Mouse (Mus musculus) intestine, embryonic 15.5 days (tissue): Measurements from ENCODE around the gene 4930402H24Rik. TPM values are rescaled to one million over a fixed set of nuclear protein-coding genes. Genes with fewer than 3 reads are reported as not detected.
"Not testable (repeated sequence)": the region's sequence is repeated elsewhere in the genome, so short reads cannot be mapped to it uniquely, and the experiment has no call there.

Experiments
- ATAC-seq: fragments of 200-750 bp; cut with Nextera tagmentation; 2 replicates; pipeline ENCODE4 v1.8.0; 2017; ENCODE audit warnings: moderate TSS enrichment, moderate library complexity
- H3K27ac ChIP-seq: fragments of 300-500 bp; sonication (generic); 2 replicates; pipeline ENCODE4 v1.5.1; 2015; ENCODE audit warnings: mild to moderate bottlenecking, inconsistent platforms
- H3K27me3 ChIP-seq: fragments of 300-500 bp; sonication (generic); replicated peaks from 2 replicates; pipeline ENCODE4 v1.6.1; 2015; ENCODE audit warnings: inconsistent platforms
- H3K36me3 ChIP-seq: fragments of 300-500 bp; sonication (generic); 2 replicates; pipeline ENCODE4 v1.6.1; 2015; ENCODE audit warnings: inconsistent platforms
- H3K4me1 ChIP-seq: fragments of 300-500 bp; sonication (generic); replicated peaks from 2 replicates; pipeline ENCODE4 v1.6.1; 2015; ENCODE audit warnings: inconsistent platforms
- H3K4me2 ChIP-seq: fragments of 300-500 bp; sonication (generic); replicated peaks from 2 replicates; pipeline ENCODE4 v1.6.1; 2015; ENCODE audit warnings: mild to moderate bottlenecking, inconsistent platforms
- H3K4me3 ChIP-seq: fragments of 300-500 bp; sonication (generic); replicated peaks from 2 replicates; pipeline ENCODE4 v1.5.1; 2015; ENCODE audit warnings: inconsistent platforms
- H3K9ac ChIP-seq: fragments of 300-500 bp; sonication (generic); 2 replicates; pipeline ENCODE4 v1.6.1; 2015; ENCODE audit warnings: inconsistent platforms
- H3K9me3 ChIP-seq: fragments of 300-500 bp; sonication (generic); 2 replicates; pipeline ENCODE4 v1.6.1; 2016; ENCODE audit warnings: inconsistent platforms
- WGBS: fragments of 180-500 bp; shearing (Covaris S2); methylation state at CpG from one replicate; pipeline ENCODE4 v1.1.7; 2015; 5-methylcytosine and 5-hydroxymethylcytosine counted together
- polyA plus RNA-seq: library from polyadenylated mRNA; unstranded; fragments of >200 nt; fragmentation: Nextera tagmentation; extraction: Ambion mirVana; gene quantifications from 2 replicates; pipeline ENCODE4 v1.2.1, GENCODE M21; 2015

Gene 4930402H24Rik
- polyA plus RNA-seq, 1 experiment from 2014 or later, result 25.9 TPM

DNA sequence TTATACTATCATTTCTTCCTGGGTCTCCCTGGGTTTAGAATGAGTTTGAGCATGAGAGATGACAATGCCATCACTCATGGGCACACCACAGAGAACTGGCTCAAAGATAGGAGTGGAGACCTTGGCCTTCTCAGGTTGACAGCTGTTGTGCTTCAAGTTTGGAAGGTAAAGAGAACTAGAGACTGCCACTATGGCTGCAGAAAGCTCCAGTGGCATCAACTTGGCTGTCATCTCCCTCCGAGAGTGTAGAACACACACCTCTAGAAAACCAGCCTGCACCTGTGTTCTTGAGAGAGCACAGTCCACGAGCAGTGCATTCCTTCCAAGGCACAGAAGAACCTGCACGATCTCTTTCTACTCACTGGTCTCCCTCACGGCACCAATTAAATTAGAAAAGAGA lies 76.7 kb downstream of the 4930402H24Rik start:
- Histone ChIP-seq H3K27me3 (no peaks in the 10 kb centered on the region), H3K4me3 (no peak overlapping the region), H3K27ac (no peak overlapping the region), H3K9ac (no peak overlapping the region), H3K4me1 (no peaks in the 10 kb centered on the region), H3K4me2 (no peak overlapping the region), H3K36me3 (0 out of 2 replicates have a peak, but pooled peaks cover 5% of the 10 kb centered on the region), H3K9me3 (no peaks in the 10 kb centered on the region)
- no peak for ATAC-seq
- WGBS, result 87% methylated on average over 4 of the region's 4 CpGs

- no peak for ATAC-seq
- H3K27ac ChIP-seq, result no peak overlapping the region
- whole genome bisulfite sequencing, result 95% methylated on average over 1 of the region's 1 CpGs
- H3K36me3 ChIP-seq, result 0 out of 2 replicates have a peak, but pooled peaks cover 5% of the 10 kb centered on the region
- H3K9ac ChIP-seq, result no peak overlapping the region
- no peaks in the 10 kb centered on the region for H3K9me3 ChIP-seq
- H3K4me3 ChIP-seq, result no peak overlapping the region
- H3K4me2 ChIP-seq, result no peak overlapping the region
- H3K4me1 ChIP-seq, result no peaks in the 10 kb centered on the region
- no peaks in the 10 kb centered on the region for H3K27me3 ChIP-seq
Measured at GRCm38 (mm10) chr2:130828668-130829067, 77.5 kb downstream of the 4930402H24Rik start.

GRCm38 (mm10) chr2:130828066-130828465 lies 78.1 kb downstream of the 4930402H24Rik start:
- H3K4me3 ChIP-seq, H3K9me3 ChIP-seq, ATAC-seq, H3K27ac ChIP-seq, H3K27me3 ChIP-seq, H3K4me2 ChIP-seq, H3K4me1 ChIP-seq, H3K9ac ChIP-seq, H3K36me3 ChIP-seq: not testable (repeated sequence)
- 88% methylated on average over 3 of the region's 3 CpGs for WGBS

GRCm38 (mm10) chr2:130827410-130827809 lies 78.8 kb downstream of the 4930402H24Rik start:
- WGBS, result 76% methylated on average over 2 of the region's 2 CpGs
- H3K27me3 ChIP-seq, result no peaks in the 10 kb centered on the region
- no peaks in the 10 kb centered on the region for H3K4me1 ChIP-seq
- no peak overlapping the region for H3K4me2 ChIP-seq
- no peaks in the 10 kb centered on the region for H3K9me3 ChIP-seq
- H3K27ac ChIP-seq, result no peak overlapping the region
- no peak overlapping the region for H3K9ac ChIP-seq
- no peak overlapping the region for H3K4me3 ChIP-seq
- H3K36me3 ChIP-seq, result 0 out of 2 replicates have a peak, but pooled peaks cover 5% of the 10 kb centered on the region
- ATAC-seq, result no peak

GRCm38 (mm10) chr2:130818838-130819647 lies 87.2 kb downstream of the 4930402H24Rik start:
- Histone ChIP-seq H3K4me2 (no peak overlapping the region), H3K36me3 (no peaks in the 10 kb centered on the region), H3K4me3 (no peak overlapping the region), H3K4me1 (no peaks in the 10 kb centered on the region), H3K9ac (no peak overlapping the region), H3K9me3 (no peaks in the 10 kb centered on the region), H3K27ac (0 out of 2 replicates have a peak overlapping the region, but pooled peaks have one; percentile 6), H3K27me3 (no peaks in the 10 kb centered on the region)
- 69% methylated on average over 11 of the region's 11 CpGs for WGBS
- ATAC-seq, result no peak

GRCm38 (mm10) chr2:130817865-130818264 lies 88.3 kb downstream of the 4930402H24Rik start:
- Histone ChIP-seq H3K9me3 (no peaks in the 10 kb centered on the region), H3K27ac (no peak overlapping the region), H3K4me2 (no peak overlapping the region), H3K4me1 (no peaks in the 10 kb centered on the region), H3K36me3 (no peaks in the 10 kb centered on the region; the same call in 1 of the 2 replicates), H3K27me3 (no peaks in the 10 kb centered on the region), H3K4me3 (no peak overlapping the region), H3K9ac (no peak overlapping the region)
- no peak for ATAC-seq
- 70% methylated on average over 1 of the region's 1 CpGs for WGBS

- Histone ChIP-seq H3K9me3 (no peaks in the 10 kb centered on the region), H3K4me3 (no peak overlapping the region), H3K36me3 (peaks cover 9% of the 10 kb centered on the region; the same call in 1 of the 2 replicates), H3K9ac (no peak overlapping the region), H3K27ac (no peak overlapping the region), H3K4me2 (no peak overlapping the region), H3K27me3 (no peaks in the 10 kb centered on the region), H3K4me1 (no peaks in the 10 kb centered on the region)
- no peak for ATAC-seq
- WGBS, result 91% methylated on average over 5 of the region's 5 CpGs
Measured at GRCm38 (mm10) chr2:130816205-130816604, 90.0 kb downstream of the 4930402H24Rik start.

DNA sequence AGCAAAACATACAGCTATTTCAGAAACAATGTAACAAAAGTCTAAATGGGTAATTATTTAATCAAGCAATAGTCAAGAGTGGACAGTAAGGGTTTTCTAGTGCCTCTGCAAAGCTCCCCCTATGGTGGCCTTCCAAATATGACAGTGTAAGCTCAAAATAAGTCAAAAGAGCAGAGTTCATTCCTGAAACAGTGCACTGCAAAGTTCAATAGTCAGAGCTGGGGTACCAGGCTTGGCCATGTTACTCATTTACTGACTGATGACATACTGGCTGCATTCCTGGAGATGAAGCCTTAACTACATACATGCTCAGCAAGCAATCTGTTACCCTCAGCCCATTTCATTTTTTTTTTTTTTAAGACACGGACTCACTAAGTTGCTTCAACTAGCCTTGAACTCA lies 91.7 kb downstream of the 4930402H24Rik start:
- Histone ChIP-seq H3K27me3 (no peaks in the 10 kb centered on the region), H3K4me1 (no peaks in the 10 kb centered on the region), H3K4me2 (no peak overlapping the region), H3K36me3 (peaks cover 9% of the 10 kb centered on the region; the same call in 1 of the 2 replicates), H3K4me3 (no peak overlapping the region), H3K9ac (no peak overlapping the region), H3K9me3 (no peaks in the 10 kb centered on the region), H3K27ac (no peak overlapping the region)
- ATAC-seq, result peak; percentile 65
- WGBS, result 82% methylated on average over 1 of the region's 1 CpGs

GRCm38 (mm10) chr2:130813729-130814128 lies 92.5 kb downstream of the 4930402H24Rik start:
- Histone ChIP-seq H3K4me2 (no peak overlapping the region), H3K27me3 (no peaks in the 10 kb centered on the region), H3K27ac (no peak overlapping the region), H3K4me1 (no peaks in the 10 kb centered on the region), H3K9me3 (no peaks in the 10 kb centered on the region), H3K4me3 (no peak overlapping the region), H3K9ac (no peak overlapping the region), H3K36me3 (peaks cover 9% of the 10 kb centered on the region; the same call in 1 of the 2 replicates)
- no peak for ATAC-seq
- 77% methylated on average over 6 of the region's 6 CpGs for WGBS

GRCm38 (mm10) chr2:130812487-130812886 lies 93.7 kb downstream of the 4930402H24Rik start:
- no peaks in the 10 kb centered on the region for H3K9me3 ChIP-seq
- no peak overlapping the region for H3K4me2 ChIP-seq
- ATAC-seq, result no peak
- no peak overlapping the region for H3K4me3 ChIP-seq
- no peak overlapping the region for H3K27ac ChIP-seq
- H3K4me1 ChIP-seq, result no peaks in the 10 kb centered on the region
- WGBS, result 95% methylated on average over 1 of the region's 1 CpGs
- H3K36me3 ChIP-seq, result peaks cover 13% of the 10 kb centered on the region
- no peak overlapping the region for H3K9ac ChIP-seq
- no peaks in the 10 kb centered on the region for H3K27me3 ChIP-seq

DNA sequence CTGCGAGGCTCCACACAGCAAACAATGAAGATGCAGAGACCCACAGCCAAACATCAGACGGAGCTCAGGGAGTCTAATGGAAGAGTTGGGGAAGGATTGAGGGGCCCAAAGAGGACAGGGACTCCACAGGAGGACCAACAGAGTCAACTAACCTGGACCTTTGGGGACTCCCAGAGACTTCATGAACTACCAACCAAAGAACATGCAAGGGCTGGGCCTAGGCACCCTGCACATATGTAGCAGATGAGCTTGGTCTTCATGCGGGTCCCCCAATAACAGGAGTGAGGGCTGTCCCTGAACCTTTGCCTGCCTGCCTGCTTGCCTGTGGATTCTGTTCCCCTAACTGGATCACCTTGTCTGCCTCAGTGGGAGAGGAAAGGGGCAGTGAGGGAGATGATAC lies 101.1 kb downstream of the 4930402H24Rik start:
- no peak overlapping the region for H3K27ac ChIP-seq
- H3K4me3 ChIP-seq, result no peak overlapping the region
- no peak for ATAC-seq
- no peaks in the 10 kb centered on the region for H3K4me1 ChIP-seq
- WGBS, result 97% methylated on average over 3 of the region's 3 CpGs
- peaks cover 6% of the 10 kb centered on the region; the same call in 1 of the 2 replicates for H3K36me3 ChIP-seq
- H3K9ac ChIP-seq, result no peak overlapping the region
- no peak overlapping the region for H3K4me2 ChIP-seq
- no peaks in the 10 kb centered on the region for H3K9me3 ChIP-seq
- H3K27me3 ChIP-seq, result no peaks in the 10 kb centered on the region

GRCm38 (mm10) chr2:130803706-130804105 lies 102.5 kb downstream of the 4930402H24Rik start:
- ATAC-seq, result no peak
- 78% methylated on average over 25 of the region's 25 CpGs for WGBS
- no peaks in the 10 kb centered on the region for H3K27me3 ChIP-seq
- H3K36me3 ChIP-seq, result peaks cover 6% of the 10 kb centered on the region; the same call in 1 of the 2 replicates
- no peak overlapping the region for H3K4me3 ChIP-seq
- H3K27ac ChIP-seq, result no peak overlapping the region
- no peaks in the 10 kb centered on the region for H3K9me3 ChIP-seq
- no peak overlapping the region for H3K4me2 ChIP-seq
- H3K9ac ChIP-seq, result no peak overlapping the region
- H3K4me1 ChIP-seq, result no peaks in the 10 kb centered on the region

DNA sequence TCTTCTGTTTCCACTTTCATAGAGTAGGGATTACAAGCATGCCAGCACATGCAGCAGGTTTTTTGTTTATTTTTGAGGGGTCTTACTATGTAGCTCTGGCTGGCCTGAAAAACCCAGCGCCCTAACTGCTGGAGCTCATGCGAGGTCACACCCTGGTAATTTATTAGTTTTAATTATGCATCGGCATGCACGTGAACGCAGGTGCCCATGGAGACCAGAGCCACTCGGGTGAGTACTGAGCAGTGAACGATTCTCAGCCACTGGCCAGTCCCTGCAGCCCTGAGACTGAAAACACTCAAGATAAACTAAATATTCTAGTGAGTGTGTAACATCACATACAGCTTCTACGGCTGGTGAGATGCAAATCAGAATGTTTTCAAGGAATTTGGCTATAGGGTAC lies 110.5 kb downstream of the 4930402H24Rik start:
- Histone ChIP-seq H3K9ac (no peak overlapping the region), H3K9me3 (no peaks in the 10 kb centered on the region), H3K27ac (no peak overlapping the region), H3K27me3 (no peaks in the 10 kb centered on the region), H3K4me2 (no peak overlapping the region), H3K4me3 (no peak overlapping the region), H3K4me1 (no peaks in the 10 kb centered on the region), H3K36me3 (peaks cover 13% of the 10 kb centered on the region)
- no peak for ATAC-seq
- 82% methylated on average over 8 of the region's 8 CpGs for WGBS
